Mouse (Mus musculus) neutrophil, adult 5-6 weeks (primary cell): ENCODE results near the gene Chl1. TPM values are rescaled to one million over a fixed set of nuclear protein-coding genes. Genes with fewer than 3 reads are reported as not detected.

Experiments
- ATAC-seq: fragments of 151-379, 151-347 bp; 2 replicates; pipeline ENCODE4 v1.8.0; 2017; ENCODE audit warnings: mild to moderate bottlenecking, moderate TSS enrichment; ENCODE audit not compliant: insufficient number of reproducible peaks, poor library complexity, low FRiP score, severe bottlenecking; ENCODE audit errors: extremely low read depth
- total RNA-seq: library from RNA; stranded (forward); fragments of 200-1000 nt; gene quantifications from 2 replicates; pipeline ENCODE4 v1.2.3, GENCODE M21; 2017

The Chl1 gene
- total RNA-seq, 1 experiment from 2014 or later = not detected

GRCm38 (mm10) chr6:103742784-103743183 lies 232.4 kb downstream of the Chl1 start:
- no peak for ATAC-seq

GRCm38 (mm10) chr6:103746103-103746502 lies 235.7 kb downstream of the Chl1 start:
- ATAC-seq = no peak

GRCm38 (mm10) chr6:103749122-103749773 lies 238.9 kb downstream of the Chl1 start:
- ATAC-seq = no peak

- no peak for ATAC-seq
Measured at GRCm38 (mm10) chr6:103753891-103754290, 243.5 kb downstream of the Chl1 start.

GRCm38 (mm10) chr6:103766830-103767229 lies 256.4 kb downstream of the Chl1 start:
- no peak for ATAC-seq

- no peak for ATAC-seq
Measured at GRCm38 (mm10) chr6:103781058-103781457, 270.7 kb downstream of the Chl1 start.

GRCm38 (mm10) chr6:103791077-103791632 lies 280.8 kb downstream of the Chl1 start:
- ATAC-seq = no peak

GRCm38 (mm10) chr6:103795241-103795640 lies 284.9 kb downstream of the Chl1 start:
- no peak for ATAC-seq
